Mouse (Mus musculus) spleen, adult 2 months (tissue): Measurements from ENCODE around the gene Iqschfp.

Source experiments
- CTCF ChIP-seq: fragments of 200-500 bp; IDR thresholded peaks from 2 replicates; pipeline ENCODE4 v1.5.1; 2011; ENCODE audit warnings: mild to moderate bottlenecking, inconsistent platforms; ENCODE audit not compliant: insufficient read depth, insufficient read length, insufficient replicate concordance; ENCODE audit errors: extremely low read depth
- POLR2A ChIP-seq: fragments of 200-500 bp; IDR thresholded peaks from 2 replicates; pipeline ENCODE4 v1.6.1; 2011; ENCODE audit warnings: low read depth, low read length, inconsistent platforms

DNA sequence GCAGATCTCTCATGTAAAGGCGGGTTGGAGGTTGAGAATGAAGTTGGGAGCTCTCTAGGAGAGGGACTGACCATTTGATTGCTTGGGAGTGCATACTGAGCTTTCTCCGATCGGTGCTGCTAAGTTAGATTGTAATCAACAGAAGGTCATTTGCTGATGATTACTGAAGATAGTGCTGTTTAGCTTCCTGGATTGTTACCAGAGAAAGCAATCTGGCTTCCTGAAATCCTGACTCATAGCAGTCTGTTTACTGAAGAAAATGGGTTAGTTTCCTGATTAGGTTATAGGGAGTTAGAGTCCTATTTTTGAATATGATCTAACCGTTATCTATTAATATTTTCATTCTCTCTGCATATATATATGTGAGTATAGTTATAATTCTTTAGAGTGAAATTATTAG is 209.3 kb downstream of the Iqschfp start:
- TF ChIP-seq POLR2A (no peak), CTCF (no peak)
